Mouse (Mus musculus) liver, embryonic 14.5 days (tissue): ENCODE data around the gene Tmem104.

Experiments used
- CTCF ChIP-seq: IDR thresholded peaks from 2 replicates; pipeline ENCODE4 v1.5.1; 2016; ENCODE audit warnings: antibody characterized with exemption, low read depth, control low read depth
- EP300 ChIP-seq: IDR thresholded peaks from 2 replicates; pipeline ENCODE4 v1.6.1; 2016; ENCODE audit warnings: antibody characterized with exemption, low read depth

- TF ChIP-seq CTCF = no peak
- no peak for TF ChIP-seq EP300
These were observed 88.7 kb downstream of the Tmem104 start for GRCm38 (mm10) chr11:115275954-115276353.
